Mouse (Mus musculus) liver, embryonic 16.5 days (tissue): Measurements from ENCODE around the gene Sync. TPM values are rescaled to one million over a fixed set of nuclear protein-coding genes. Genes with fewer than 3 reads are reported as not detected.

Source experiments
- ATAC-seq: fragments of 200-750 bp; cut with Nextera tagmentation; 2 replicates; pipeline ENCODE4 v1.8.0; 2017; ENCODE audit warnings: low read depth, mild to moderate bottlenecking, moderate number of reproducible peaks, moderate library complexity
- H3K27ac ChIP-seq: fragments of 300-500 bp; sonication (generic); 2 replicates; pipeline ENCODE4 v1.5.1; 2014; ENCODE audit warnings: mild to moderate bottlenecking, low read length
- H3K27me3 ChIP-seq: fragments of 300-500 bp; sonication (generic); 2 replicates; pipeline ENCODE4 v1.6.1; 2014; ENCODE audit warnings: low read depth, low read length, mixed read lengths; ENCODE audit not compliant: control insufficient read depth, insufficient read depth
- H3K36me3 ChIP-seq: fragments of 300-500 bp; sonication (generic); 2 replicates; pipeline ENCODE4 v1.6.1; 2014; ENCODE audit warnings: mild to moderate bottlenecking; ENCODE audit not compliant: control insufficient read depth, insufficient read depth
- H3K4me1 ChIP-seq: fragments of 300-500 bp; sonication (generic); 2 replicates; pipeline ENCODE4 v1.6.1; 2014; ENCODE audit warnings: low read depth, low read length, mixed read lengths; ENCODE audit not compliant: control insufficient read depth
- H3K4me2 ChIP-seq: fragments of 300-500 bp; sonication (generic); 2 replicates; pipeline ENCODE4 v1.6.1; 2014; ENCODE audit warnings: low read depth, low read length, mixed read lengths
- H3K4me3 ChIP-seq: fragments of 300-500 bp; sonication (generic); 2 replicates; pipeline ENCODE4 v1.5.1; 2014; ENCODE audit warnings: low read depth, mild to moderate bottlenecking, low read length
- H3K9ac ChIP-seq: fragments of 300-500 bp; sonication (generic); 2 replicates; pipeline ENCODE4 v1.6.1; 2014; ENCODE audit warnings: low read depth, low read length
- H3K9me3 ChIP-seq: fragments of 300-500 bp; sonication (generic); replicated peaks from 2 replicates; pipeline ENCODE4 v1.6.1; 2016; ENCODE audit warnings: low read length; ENCODE audit not compliant: control insufficient read depth
- WGBS: fragments of 180-500 bp; shearing (Covaris S2); extraction: QIAGEN DNeasy Blood & Tissue Kit; methylation state at CpG from one replicate; pipeline ENCODE4 v1.1.7; 2014; ENCODE audit not compliant: insufficient replicate concordance; 5-methylcytosine and 5-hydroxymethylcytosine counted together
- polyA plus RNA-seq: library from polyadenylated mRNA; unstranded; fragments of >200 nt; fragmentation: Nextera tagmentation; extraction: Ambion mirVana; gene quantifications from 2 replicates; pipeline ENCODE4 v1.2.1, GENCODE M21; 2015

The Sync gene
- polyA plus RNA-seq, 1 experiment from 2014 or later: 0.33 TPM

GRCm38 (mm10) chr4:129289671-129290070 is 2.3 kb downstream of the Sync start:
- no peak overlapping the region for H3K27ac ChIP-seq
- ATAC-seq: no peak
- no peak overlapping the region for H3K4me2 ChIP-seq
- H3K4me1 ChIP-seq: peaks cover 10% of the 10 kb centered on the region
- WGBS: 72% methylated on average over 8 of the region's 8 CpGs
- peaks cover 34% of the 10 kb centered on the region for H3K27me3 ChIP-seq
- H3K4me3 ChIP-seq: no peak overlapping the region
- H3K9me3 ChIP-seq: no peaks in the 10 kb centered on the region
- no peak overlapping the region for H3K9ac ChIP-seq
- no peaks in the 10 kb centered on the region for H3K36me3 ChIP-seq

GRCm38 (mm10) chr4:129292831-129293230 is 5.4 kb downstream of the Sync start:
- H3K4me1 ChIP-seq: peaks cover 12% of the 10 kb centered on the region
- WGBS: 53% methylated on average over 7 of the region's 7 CpGs
- H3K9ac ChIP-seq: no peak overlapping the region
- H3K27me3 ChIP-seq: peaks cover 9% of the 10 kb centered on the region
- no peak overlapping the region for H3K27ac ChIP-seq
- no peak overlapping the region for H3K4me2 ChIP-seq
- no peak for ATAC-seq
- H3K4me3 ChIP-seq: no peak overlapping the region
- H3K36me3 ChIP-seq: no peaks in the 10 kb centered on the region
- H3K9me3 ChIP-seq: no peaks in the 10 kb centered on the region

- no peak overlapping the region for H3K4me3 ChIP-seq
- WGBS: 63% methylated on average over 16 of the region's 16 CpGs
- no peaks in the 10 kb centered on the region for H3K36me3 ChIP-seq
- no peak overlapping the region for H3K27ac ChIP-seq
- no peak overlapping the region for H3K9ac ChIP-seq
- peaks cover under 1% of the 10 kb centered on the region for H3K27me3 ChIP-seq
- no peak overlapping the region for H3K4me2 ChIP-seq
- no peak for ATAC-seq
- peaks cover 12% of the 10 kb centered on the region for H3K4me1 ChIP-seq
- no peaks in the 10 kb centered on the region for H3K9me3 ChIP-seq
Measured at GRCm38 (mm10) chr4:129293702-129294101, 6.3 kb downstream of the Sync start.

GRCm38 (mm10) chr4:129295188-129295587 is 7.8 kb downstream of the Sync start:
- Histone ChIP-seq H3K4me3 (no peak overlapping the region), H3K27me3 (no peaks in the 10 kb centered on the region), H3K9ac (no peak overlapping the region), H3K4me1 (peaks cover 12% of the 10 kb centered on the region), H3K36me3 (no peaks in the 10 kb centered on the region), H3K27ac (no peak overlapping the region), H3K9me3 (no peaks in the 10 kb centered on the region), H3K4me2 (no peak overlapping the region)
- ATAC-seq: peak; percentile 72
- 5% methylated on average over 2 of the region's 2 CpGs for WGBS

- Histone ChIP-seq H3K27me3 (no peaks in the 10 kb centered on the region), H3K9ac (no peak overlapping the region; the same call in 1 of the 2 replicates), H3K27ac (no peak overlapping the region), H3K36me3 (no peaks in the 10 kb centered on the region), H3K9me3 (no peaks in the 10 kb centered on the region), H3K4me2 (no peak overlapping the region), H3K4me3 (no peak overlapping the region), H3K4me1 (peaks cover 12% of the 10 kb centered on the region)
- 52% methylated on average over 7 of the region's 7 CpGs for WGBS
- ATAC-seq: no peak
Measured at GRCm38 (mm10) chr4:129296066-129296465, 8.6 kb downstream of the Sync start.

GRCm38 (mm10) chr4:129297724-129298123 is 10.3 kb downstream of the Sync start:
- no peak for ATAC-seq
- H3K36me3 ChIP-seq: no peaks in the 10 kb centered on the region
- H3K4me3 ChIP-seq: no peak overlapping the region
- WGBS: 80% methylated on average over 4 of the region's 4 CpGs
- H3K9me3 ChIP-seq: no peaks in the 10 kb centered on the region
- no peak overlapping the region for H3K9ac ChIP-seq
- H3K4me1 ChIP-seq: peaks cover 12% of the 10 kb centered on the region
- no peaks in the 10 kb centered on the region for H3K27me3 ChIP-seq
- H3K4me2 ChIP-seq: no peak overlapping the region
- no peak overlapping the region for H3K27ac ChIP-seq

- 66% methylated on average over 10 of the region's 10 CpGs for WGBS
- H3K4me1 ChIP-seq: peaks cover 15% of the 10 kb centered on the region
- H3K36me3 ChIP-seq: no peaks in the 10 kb centered on the region
- no peak for ATAC-seq
- H3K27me3 ChIP-seq: no peaks in the 10 kb centered on the region
- H3K9me3 ChIP-seq: no peaks in the 10 kb centered on the region
- H3K27ac ChIP-seq: no peak overlapping the region
- no peak overlapping the region for H3K4me2 ChIP-seq
- no peak overlapping the region for H3K9ac ChIP-seq
- H3K4me3 ChIP-seq: no peak overlapping the region
Measured at GRCm38 (mm10) chr4:129299121-129299520, 11.7 kb downstream of the Sync start.

- WGBS: 82% methylated on average over 5 of the region's 5 CpGs
- Histone ChIP-seq H3K4me2 (no peak overlapping the region), H3K4me3 (no peak overlapping the region), H3K27me3 (no peaks in the 10 kb centered on the region), H3K9ac (no peak overlapping the region), H3K27ac (no peak overlapping the region), H3K4me1 (peaks cover 8% of the 10 kb centered on the region), H3K9me3 (no peaks in the 10 kb centered on the region), H3K36me3 (peaks cover 12% of the 10 kb centered on the region)
- no peak for ATAC-seq
Measured at GRCm38 (mm10) chr4:129303401-129303800, 16.0 kb downstream of the Sync start.

- H3K27me3 ChIP-seq: no peaks in the 10 kb centered on the region
Measured at GRCm38 (mm10) chr4:129303816-129304215, 16.4 kb downstream of the Sync start.

More at GRCm38 (mm10) chr4:129303816-129304215, 16.4 kb downstream of the Sync start:
- peaks cover 15% of the 10 kb centered on the region for H3K36me3 ChIP-seq
- peaks cover 8% of the 10 kb centered on the region for H3K4me1 ChIP-seq
- 77% methylated on average over 9 of the region's 9 CpGs for WGBS
- no peak overlapping the region for H3K27ac ChIP-seq
- no peaks in the 10 kb centered on the region for H3K9me3 ChIP-seq
- no peak overlapping the region for H3K4me2 ChIP-seq
- ATAC-seq: no peak
- H3K4me3 ChIP-seq: no peak overlapping the region
- H3K9ac ChIP-seq: no peak overlapping the region
